Mouse (Mus musculus) C2C12 (cell line): ENCODE measurements around the gene Wwc1. TPM values are rescaled to one million over a fixed set of nuclear protein-coding genes. Genes with fewer than 3 reads are reported as not detected.

ENCODE experiments used
- H3K27me3 ChIP-seq: one replicate; pipeline ENCODE4 v1.6.1; 2011; ENCODE audit not compliant: control insufficient read depth, insufficient read depth, insufficient read length
- H3K36me3 ChIP-seq: one replicate; pipeline ENCODE4 v1.6.1; 2011; ENCODE audit not compliant: control insufficient read depth, insufficient read depth
- H3K4me3 ChIP-seq: one replicate; pipeline ENCODE4 v1.5.1; 2011; ENCODE audit warnings: mild to moderate bottlenecking, control low read depth; ENCODE audit not compliant: poor library complexity, insufficient read depth, severe bottlenecking
- H3K79me2 ChIP-seq: one replicate; pipeline ENCODE4 v1.6.1; 2011; ENCODE audit not compliant: control insufficient read depth, insufficient read depth
- H3K79me3 ChIP-seq: one replicate; pipeline ENCODE4 v1.6.1; 2011; ENCODE audit warnings: low read depth, control low read depth
- H3ac ChIP-seq: one replicate; pipeline ENCODE3; 2011; ENCODE audit warnings: low read depth; ENCODE audit not compliant: control insufficient read depth, insufficient read length
- CEBPB ChIP-seq: IDR thresholded peaks from one replicate; pipeline ENCODE4 v1.6.1; 2011; ENCODE audit warnings: low read depth, mild to moderate bottlenecking, control low read depth, moderate library complexity
- CTCF ChIP-seq: IDR thresholded peaks from one replicate; pipeline ENCODE4 v1.5.1; 2011; ENCODE audit not compliant: control insufficient read depth, insufficient read depth, insufficient read length
- FOSL1 ChIP-seq: IDR thresholded peaks from one replicate; pipeline ENCODE4 v1.8.0; 2011; ENCODE audit warnings: mild to moderate bottlenecking, low read length; ENCODE audit not compliant: poor library complexity, insufficient read depth, severe bottlenecking
- MAX ChIP-seq: IDR thresholded peaks from one replicate; pipeline ENCODE4 v1.6.1; 2011; ENCODE audit warnings: mild to moderate bottlenecking, control low read depth
- MYOD1 ChIP-seq: IDR thresholded peaks from one replicate; pipeline ENCODE4 v1.6.1; 2011; ENCODE audit warnings: low read depth; ENCODE audit not compliant: control insufficient read depth, insufficient read length
- MYOG ChIP-seq: IDR thresholded peaks from one replicate; pipeline ENCODE4 v1.6.1; 2011; ENCODE audit not compliant: control insufficient read depth, insufficient read length; ENCODE audit errors: extremely low read depth
- USF1 ChIP-seq: IDR thresholded peaks from one replicate; pipeline ENCODE4 v1.6.1; 2011; ENCODE audit warnings: low read depth, mild to moderate bottlenecking, control low read depth, moderate library complexity
- polyA plus RNA-seq: library from polyadenylated mRNA; unstranded; fragments of >200 nt; fragmentation: generic; extraction: Trizol; gene quantifications from one replicate; pipeline ENCODE4 v1.2.1, GENCODE M21; 2012; ENCODE audit warnings: missing spikeins

Wwc1 gene
- polyA plus RNA-seq, 1 experiment = 4.6 TPM

- peaks cover 61% of the 10 kb centered on the region for H3K79me2 ChIP-seq
- no peak for TF ChIP-seq USF1
- TF ChIP-seq MYOD1 = no peak
- TF ChIP-seq MAX = no peak
- TF ChIP-seq CTCF = no peak
- no peak for TF ChIP-seq MYOG
- no peak for TF ChIP-seq FOSL1
- TF ChIP-seq CEBPB = no peak
- H3K4me3 ChIP-seq = no peak overlapping the region
- peaks cover 17% of the 10 kb centered on the region for H3K79me3 ChIP-seq
- no peak overlapping the region for H3ac ChIP-seq
- no peaks in the 10 kb centered on the region for H3K36me3 ChIP-seq
- H3K27me3 ChIP-seq = no peaks in the 10 kb centered on the region
These were observed 12.0 kb downstream of the Wwc1 start for GRCm38 (mm10) chr11:35968291-35968690.

- no peak overlapping the region for H3ac ChIP-seq
- peaks cover 33% of the 10 kb centered on the region for H3K79me2 ChIP-seq
- H3K36me3 ChIP-seq = no peaks in the 10 kb centered on the region
- H3K79me3 ChIP-seq = peaks cover 12% of the 10 kb centered on the region
- no peak overlapping the region for H3K4me3 ChIP-seq
- H3K27me3 ChIP-seq = no peaks in the 10 kb centered on the region
- TF ChIP-seq FOSL1 (no peak), MYOD1 (no peak), MYOG (no peak), USF1 (no peak), CTCF (no peak), CEBPB (no peak), MAX (no peak)
These were observed 16.3 kb downstream of the Wwc1 start for GRCm38 (mm10) chr11:35963981-35964549.

GRCm38 (mm10) chr11:35963554-35963953 lies 16.8 kb downstream of the Wwc1 start:
- H3ac ChIP-seq = no peak overlapping the region
- H3K27me3 ChIP-seq = no peaks in the 10 kb centered on the region
- H3K79me3 ChIP-seq = peaks cover 10% of the 10 kb centered on the region
- H3K79me2 ChIP-seq = peaks cover 33% of the 10 kb centered on the region
- no peaks in the 10 kb centered on the region for H3K36me3 ChIP-seq
- H3K4me3 ChIP-seq = no peak overlapping the region
- TF ChIP-seq FOSL1 (no peak), MYOG (no peak), MYOD1 (no peak), CEBPB (no peak), MAX (no peak), CTCF (no peak), USF1 (no peak)

DNA sequence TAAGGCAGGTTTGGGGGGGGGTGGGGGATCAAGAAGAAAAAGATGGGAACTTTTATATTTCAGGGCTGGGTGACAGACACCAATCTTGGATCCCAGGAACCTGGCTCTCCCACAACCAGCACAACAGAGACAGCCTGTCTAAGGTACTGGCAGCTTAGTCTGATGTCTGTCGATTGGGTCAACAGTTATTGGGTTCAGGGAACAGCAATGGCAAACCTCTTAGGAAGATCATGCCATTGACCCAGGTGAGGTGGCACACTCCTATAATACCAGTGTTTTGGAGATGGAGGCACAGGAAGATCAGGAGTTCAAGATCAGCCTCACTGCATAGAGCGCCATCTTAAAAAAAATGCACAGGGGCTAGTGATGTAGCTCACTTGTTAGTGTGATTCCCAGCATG lies 17.9 kb downstream of the Wwc1 start:
- no peak overlapping the region for H3K4me3 ChIP-seq
- peaks cover 7% of the 10 kb centered on the region for H3K79me3 ChIP-seq

GRCm38 (mm10) chr11:35959270-35959669 lies 21.1 kb downstream of the Wwc1 start:
- peaks cover 4% of the 10 kb centered on the region for H3K79me3 ChIP-seq
- H3K79me2 ChIP-seq = peaks cover 10% of the 10 kb centered on the region
- no peak overlapping the region for H3ac ChIP-seq
- no peaks in the 10 kb centered on the region for H3K27me3 ChIP-seq
- TF ChIP-seq MAX (no peak), CTCF (no peak), MYOD1 (no peak), CEBPB (no peak), USF1 (no peak), MYOG (no peak), FOSL1 (no peak)
- no peaks in the 10 kb centered on the region for H3K36me3 ChIP-seq
- no peak overlapping the region for H3K4me3 ChIP-seq

More for the DNA sequence above, 17.9 kb downstream of the Wwc1 start:
- no peak overlapping the region for H3ac ChIP-seq
- H3K27me3 ChIP-seq = no peaks in the 10 kb centered on the region
- peaks cover 22% of the 10 kb centered on the region for H3K79me2 ChIP-seq
- no peaks in the 10 kb centered on the region for H3K36me3 ChIP-seq
- TF ChIP-seq MAX = no peak
- TF ChIP-seq USF1 = no peak
- no peak for TF ChIP-seq CTCF
- TF ChIP-seq CEBPB = no peak
- TF ChIP-seq FOSL1 = no peak
- no peak for TF ChIP-seq MYOG
- TF ChIP-seq MYOD1 = no peak
